Mouse (Mus musculus): ENCODE measurements around the gene Spg11. TPM values are rescaled to one million over a fixed set of nuclear protein-coding genes. Genes with fewer than 3 reads are reported as not detected.
A peak's percentile ranks its signal among the peaks of the same experiment; 100 is the strongest.

Gene Spg11
- polyA plus RNA-seq, 1 experiment from 2014 or later, result 12.8 TPM

- WGBS, result 75% methylated on average over 2 of the region's 2 CpGs
- no peak for ATAC-seq (ENCODE audit: low FRiP score, low TSS enrichment)
Measured at GRCm38 (mm10) chr2:122132618-122133017, 14.4 kb upstream of the Spg11 start.

GRCm38 (mm10) chr2:122132078-122132477 lies 13.9 kb upstream of the Spg11 start:
- no peak overlapping the region for H3K4me3 ChIP-seq (ENCODE audit: low read length)
- no peak for ATAC-seq (ENCODE audit: low FRiP score, low TSS enrichment)
- no peaks in the 10 kb centered on the region for H3K4me1 ChIP-seq (ENCODE audit: control insufficient read depth, insufficient read depth, low read length)
- H3K4me2 ChIP-seq (replicated peaks; ENCODE audit: low read depth, low read length), result no peak overlapping the region
- no peaks in the 10 kb centered on the region for H3K27me3 ChIP-seq (ENCODE audit: control insufficient read depth, insufficient read depth, low read length)
- H3K9ac ChIP-seq (ENCODE audit: low read depth, low read length), result no peak overlapping the region
- H3K27ac ChIP-seq (ENCODE audit: low read depth, low read length), result no peak overlapping the region
- WGBS, result 88% methylated on average over 2 of the region's 2 CpGs
- H3K36me3 ChIP-seq (ENCODE audit: control insufficient read depth, insufficient read depth, low read length), result no peaks in the 10 kb centered on the region
- no peaks in the 10 kb centered on the region for H3K9me3 ChIP-seq (ENCODE audit: control insufficient read depth, low read length)

More at GRCm38 (mm10) chr2:122132618-122133017, 14.4 kb upstream of the Spg11 start:
- Histone ChIP-seq H3K9me3 (ENCODE audit: control insufficient read depth, low read length) (no peaks in the 10 kb centered on the region), H3K4me2 (replicated peaks; ENCODE audit: low read depth, low read length) (no peak overlapping the region), H3K4me3 (ENCODE audit: low read length) (no peak overlapping the region), H3K36me3 (ENCODE audit: control insufficient read depth, insufficient read depth, low read length) (no peaks in the 10 kb centered on the region), H3K9ac (ENCODE audit: low read depth, low read length) (no peak overlapping the region), H3K27ac (ENCODE audit: low read depth, low read length) (no peak overlapping the region), H3K4me1 (ENCODE audit: control insufficient read depth, insufficient read depth, low read length) (no peaks in the 10 kb centered on the region), H3K27me3 (ENCODE audit: control insufficient read depth, insufficient read depth, low read length) (no peaks in the 10 kb centered on the region)

GRCm38 (mm10) chr2:122127635-122128034 lies 9.4 kb upstream of the Spg11 start:
- Histone ChIP-seq H3K27me3 (ENCODE audit: control insufficient read depth, insufficient read depth, low read length) (no peaks in the 10 kb centered on the region), H3K4me2 (replicated peaks; ENCODE audit: low read depth, low read length) (no peak overlapping the region), H3K36me3 (ENCODE audit: control insufficient read depth, insufficient read depth, low read length) (no peaks in the 10 kb centered on the region), H3K4me1 (ENCODE audit: control insufficient read depth, insufficient read depth, low read length) (peaks cover 4% of the 10 kb centered on the region; the same call in 1 of the 2 replicates), H3K9ac (ENCODE audit: low read depth, low read length) (no peak overlapping the region), H3K9me3 (ENCODE audit: control insufficient read depth, low read length) (no peaks in the 10 kb centered on the region), H3K27ac (ENCODE audit: low read depth, low read length) (no peak overlapping the region), H3K4me3 (ENCODE audit: low read length) (no peak overlapping the region)
- ATAC-seq (ENCODE audit: low FRiP score, low TSS enrichment), result no peak
- WGBS, result 85% methylated on average over 4 of the region's 4 CpGs

GRCm38 (mm10) chr2:122126765-122127347 lies 8.7 kb upstream of the Spg11 start:
- Histone ChIP-seq H3K4me1 (ENCODE audit: control insufficient read depth, insufficient read depth, low read length) (peaks cover 4% of the 10 kb centered on the region; the same call in 1 of the 2 replicates), H3K4me2 (replicated peaks; ENCODE audit: low read depth, low read length) (no peak overlapping the region), H3K9ac (ENCODE audit: low read depth, low read length) (no peak overlapping the region), H3K4me3 (ENCODE audit: low read length) (no peak overlapping the region), H3K27ac (ENCODE audit: low read depth, low read length) (no peak overlapping the region), H3K36me3 (ENCODE audit: control insufficient read depth, insufficient read depth, low read length) (no peaks in the 10 kb centered on the region), H3K27me3 (ENCODE audit: control insufficient read depth, insufficient read depth, low read length) (no peaks in the 10 kb centered on the region), H3K9me3 (ENCODE audit: control insufficient read depth, low read length) (no peaks in the 10 kb centered on the region)
- no peak for ATAC-seq (ENCODE audit: low FRiP score, low TSS enrichment)
- WGBS, result 53% methylated on average over 5 of the region's 5 CpGs

GRCm38 (mm10) chr2:122125680-122126572 lies 7.7 kb upstream of the Spg11 start:
- Histone ChIP-seq H3K4me2 (replicated peaks; ENCODE audit: low read depth, low read length) (no peak overlapping the region), H3K4me3 (ENCODE audit: low read length) (no peak overlapping the region), H3K27ac (ENCODE audit: low read depth, low read length) (no peak overlapping the region), H3K4me1 (ENCODE audit: control insufficient read depth, insufficient read depth, low read length) (peaks cover 4% of the 10 kb centered on the region; the same call in 1 of the 2 replicates), H3K9ac (ENCODE audit: low read depth, low read length) (no peak overlapping the region), H3K27me3 (ENCODE audit: control insufficient read depth, insufficient read depth, low read length) (no peaks in the 10 kb centered on the region), H3K36me3 (ENCODE audit: control insufficient read depth, insufficient read depth, low read length) (no peaks in the 10 kb centered on the region), H3K9me3 (ENCODE audit: control insufficient read depth, low read length) (no peaks in the 10 kb centered on the region)
- WGBS, result 57% methylated on average over 12 of the region's 12 CpGs
- no peak for ATAC-seq (ENCODE audit: low FRiP score, low TSS enrichment)

- H3K27me3 ChIP-seq (ENCODE audit: control insufficient read depth, insufficient read depth, low read length), result no peaks in the 10 kb centered on the region
Measured at GRCm38 (mm10) chr2:122116888-122117287, 1.3 kb downstream of the Spg11 start.

GRCm38 (mm10) chr2:122109714-122110113 lies 8.5 kb downstream of the Spg11 start:
- Histone ChIP-seq H3K4me3 (ENCODE audit: low read length) (no peak overlapping the region), H3K9me3 (ENCODE audit: control insufficient read depth, low read length) (no peaks in the 10 kb centered on the region), H3K36me3 (ENCODE audit: control insufficient read depth, insufficient read depth, low read length) (peaks cover 38% of the 10 kb centered on the region), H3K27ac (ENCODE audit: low read depth, low read length) (no peak overlapping the region), H3K4me1 (ENCODE audit: control insufficient read depth, insufficient read depth, low read length) (no peaks in the 10 kb centered on the region), H3K4me2 (replicated peaks; ENCODE audit: low read depth, low read length) (no peak overlapping the region), H3K9ac (ENCODE audit: low read depth, low read length) (no peak overlapping the region), H3K27me3 (ENCODE audit: control insufficient read depth, insufficient read depth, low read length) (no peaks in the 10 kb centered on the region)
- ATAC-seq (ENCODE audit: low FRiP score, low TSS enrichment), result no peak
- WGBS, result 82% methylated on average over 4 of the region's 4 CpGs

More at GRCm38 (mm10) chr2:122116888-122117287, 1.3 kb downstream of the Spg11 start:
- Histone ChIP-seq H3K4me2 (replicated peaks; ENCODE audit: low read depth, low read length) (peak overlapping the region; percentile 59), H3K4me1 (ENCODE audit: control insufficient read depth, insufficient read depth, low read length) (peaks cover 7% of the 10 kb centered on the region), H3K9ac (ENCODE audit: low read depth, low read length) (no peak overlapping the region), H3K27ac (ENCODE audit: low read depth, low read length) (no peak overlapping the region), H3K9me3 (ENCODE audit: control insufficient read depth, low read length) (no peaks in the 10 kb centered on the region), H3K36me3 (ENCODE audit: control insufficient read depth, insufficient read depth, low read length) (peaks cover 15% of the 10 kb centered on the region; the same call in 1 of the 2 replicates), H3K4me3 (ENCODE audit: low read length) (no peak overlapping the region; the same call in 1 of the 2 replicates)
- no peak for ATAC-seq (ENCODE audit: low FRiP score, low TSS enrichment)
- WGBS, result 89% methylated on average over 2 of the region's 2 CpGs

GRCm38 (mm10) chr2:122108101-122108500 lies 10.1 kb downstream of the Spg11 start:
- no peak for ATAC-seq (ENCODE audit: low FRiP score, low TSS enrichment)
- no peaks in the 10 kb centered on the region for H3K4me1 ChIP-seq (ENCODE audit: control insufficient read depth, insufficient read depth, low read length)
- H3K27ac ChIP-seq (ENCODE audit: low read depth, low read length), result no peak overlapping the region
- H3K36me3 ChIP-seq (ENCODE audit: control insufficient read depth, insufficient read depth, low read length), result peaks cover 34% of the 10 kb centered on the region
- no peak overlapping the region for H3K4me2 ChIP-seq (replicated peaks; ENCODE audit: low read depth, low read length)
- H3K4me3 ChIP-seq (ENCODE audit: low read length), result no peak overlapping the region
- H3K9ac ChIP-seq (ENCODE audit: low read depth, low read length), result no peak overlapping the region
- H3K9me3 ChIP-seq (ENCODE audit: control insufficient read depth, low read length), result no peaks in the 10 kb centered on the region
- 74% methylated on average over 14 of the region's 14 CpGs for WGBS
- H3K27me3 ChIP-seq (ENCODE audit: control insufficient read depth, insufficient read depth, low read length), result no peaks in the 10 kb centered on the region

- Histone ChIP-seq H3K4me3 (ENCODE audit: low read length) (no peak overlapping the region), H3K4me1 (ENCODE audit: control insufficient read depth, insufficient read depth, low read length) (no peaks in the 10 kb centered on the region), H3K36me3 (ENCODE audit: control insufficient read depth, insufficient read depth, low read length) (peaks cover 49% of the 10 kb centered on the region), H3K27ac (ENCODE audit: low read depth, low read length) (no peak overlapping the region), H3K27me3 (ENCODE audit: control insufficient read depth, insufficient read depth, low read length) (no peaks in the 10 kb centered on the region), H3K9ac (ENCODE audit: low read depth, low read length) (no peak overlapping the region), H3K9me3 (ENCODE audit: control insufficient read depth, low read length) (no peaks in the 10 kb centered on the region), H3K4me2 (replicated peaks; ENCODE audit: low read depth, low read length) (no peak overlapping the region)
- ATAC-seq (ENCODE audit: low FRiP score, low TSS enrichment), result no peak
Measured at GRCm38 (mm10) chr2:122102070-122102469, 16.1 kb downstream of the Spg11 start.

All from kidney, embryonic 14.5 days (tissue).